Mouse (Mus musculus) lung, embryonic 15.5 days (tissue): Measurements from ENCODE around the gene Dlgap5. TPM values are rescaled to one million over a fixed set of nuclear protein-coding genes. Genes with fewer than 3 reads are reported as not detected.
A peak's percentile ranks its signal among the peaks of the same experiment; 100 is the strongest.

Experiments
- ATAC-seq: fragments of 200-750 bp; cut with Nextera tagmentation; 2 replicates; pipeline ENCODE4 v1.8.0; 2017; ENCODE audit warnings: moderate number of reproducible peaks, borderline replicate concordance; ENCODE audit not compliant: low FRiP score, low TSS enrichment; ENCODE audit errors: extremely low read depth
- H3K27ac ChIP-seq: fragments of 300-500 bp; sonication (generic); 2 replicates; pipeline ENCODE4 v1.5.1; 2015; ENCODE audit warnings: moderate library complexity, mild to moderate bottlenecking, inconsistent platforms
- H3K27me3 ChIP-seq: fragments of 300-500 bp; sonication (generic); 2 replicates; pipeline ENCODE4 v1.6.1; 2015; ENCODE audit warnings: inconsistent platforms
- H3K36me3 ChIP-seq: fragments of 300-500 bp; sonication (generic); 2 replicates; pipeline ENCODE4 v1.6.1; 2015; ENCODE audit warnings: inconsistent platforms
- H3K4me1 ChIP-seq: fragments of 300-500 bp; sonication (generic); 2 replicates; pipeline ENCODE4 v1.6.1; 2015; ENCODE audit warnings: inconsistent platforms
- H3K4me2 ChIP-seq: fragments of 300-500 bp; sonication (generic); 2 replicates; pipeline ENCODE4 v1.6.1; 2015; ENCODE audit warnings: inconsistent platforms, mild to moderate bottlenecking, moderate library complexity
- H3K4me3 ChIP-seq: fragments of 300-500 bp; sonication (generic); 2 replicates; pipeline ENCODE4 v1.5.1; 2015; ENCODE audit warnings: mild to moderate bottlenecking, inconsistent platforms
- H3K9ac ChIP-seq: fragments of 300-500 bp; sonication (generic); 2 replicates; pipeline ENCODE4 v1.6.1; 2015; ENCODE audit warnings: inconsistent platforms
- H3K9me3 ChIP-seq: fragments of 300-500 bp; sonication (generic); 2 replicates; pipeline ENCODE4 v1.6.1; 2016; ENCODE audit warnings: inconsistent platforms
- WGBS: fragments of 180-500 bp; shearing (Covaris S2); methylation state at CpG from one replicate; pipeline ENCODE4 v1.1.7; 2015; 5-methylcytosine and 5-hydroxymethylcytosine counted together
- polyA plus RNA-seq: library from polyadenylated mRNA; unstranded; fragments of >200 nt; fragmentation: Nextera tagmentation; extraction: Ambion mirVana; gene quantifications from 2 replicates; pipeline ENCODE4 v1.2.1, GENCODE M21; 2015

Dlgap5 gene
- polyA plus RNA-seq, 1 experiment from 2014 or later: 52.8 TPM

DNA sequence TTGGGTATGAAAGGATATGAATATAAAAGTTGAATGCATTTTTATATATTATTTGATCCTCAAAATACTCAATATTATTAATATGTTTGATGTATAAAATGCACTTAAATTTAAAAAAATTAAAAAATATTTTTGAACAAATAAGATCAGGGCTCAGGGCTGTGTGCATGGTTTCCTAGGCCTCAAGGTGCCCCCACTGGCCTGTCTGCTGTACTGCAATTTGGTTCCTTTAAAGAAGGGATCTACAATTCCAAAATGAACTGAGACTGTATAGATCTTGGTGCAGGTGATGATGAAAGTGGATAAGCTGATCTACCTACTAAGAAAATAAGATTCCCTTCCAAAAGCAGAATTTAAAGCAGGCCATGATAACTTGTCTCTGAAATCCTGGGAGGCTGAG, 14.8 kb upstream of the Dlgap5 start:
- Histone ChIP-seq H3K9me3 (no peaks in the 10 kb centered on the region), H3K27me3 (no peaks in the 10 kb centered on the region), H3K4me1 (no peaks in the 10 kb centered on the region), H3K9ac (no peak overlapping the region), H3K4me2 (no peak overlapping the region), H3K27ac (no peak overlapping the region), H3K36me3 (no peaks in the 10 kb centered on the region), H3K4me3 (no peak overlapping the region)
- no peak for ATAC-seq

DNA sequence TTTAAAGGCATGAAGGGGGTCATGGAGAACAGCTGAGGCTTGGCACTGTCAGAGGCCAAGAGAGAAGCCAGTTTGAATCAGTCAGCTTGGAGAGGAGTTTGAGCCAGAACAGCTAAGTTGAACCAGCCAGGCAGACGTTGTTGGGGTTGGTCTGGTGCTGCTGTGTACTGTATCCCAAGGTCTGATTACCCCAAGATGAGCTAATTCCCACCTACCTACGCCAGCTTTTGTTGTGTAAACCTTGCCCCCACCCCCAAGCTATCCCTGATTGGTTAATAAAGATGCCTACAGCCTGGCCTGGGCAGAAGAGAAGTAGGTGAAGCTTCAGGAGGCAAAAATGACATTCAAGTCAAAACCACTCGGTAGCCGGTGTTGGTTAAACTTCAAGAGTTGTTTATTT, 4.3 kb upstream of the Dlgap5 start:
- ATAC-seq: no peak

DNA sequence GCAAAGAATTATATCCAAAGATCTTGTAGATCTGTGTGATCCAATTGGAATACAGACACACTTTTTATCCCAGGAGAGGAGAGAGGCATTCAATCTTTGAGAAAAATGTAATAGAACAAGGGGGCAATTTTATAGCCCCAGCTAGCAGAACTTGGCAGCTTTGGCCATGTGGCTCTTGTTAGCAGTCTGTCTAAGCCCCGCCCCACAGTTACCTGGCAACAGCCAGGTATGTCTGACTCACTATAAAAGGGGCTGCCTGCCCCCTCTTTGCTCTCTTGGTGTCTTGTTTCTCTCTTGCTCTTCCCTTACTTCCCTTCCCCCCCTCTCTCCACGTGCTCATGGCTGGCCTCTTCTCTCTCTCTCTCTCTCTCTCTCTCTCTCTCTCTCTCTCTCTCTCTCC, 3.4 kb upstream of the Dlgap5 start:
- ATAC-seq: no peak
- Histone ChIP-seq H3K4me1 (peaks cover 17% of the 10 kb centered on the region), H3K27me3 (no peaks in the 10 kb centered on the region), H3K4me2 (no peak overlapping the region), H3K9ac (no peak overlapping the region), H3K4me3 (no peak overlapping the region), H3K9me3 (no peaks in the 10 kb centered on the region), H3K27ac (no peak overlapping the region), H3K36me3 (no peaks in the 10 kb centered on the region)
- WGBS: 32% methylated on average over 2 of the region's 2 CpGs

More for the DNA sequence above, 4.3 kb upstream of the Dlgap5 start:
- Histone ChIP-seq H3K9ac (no peak overlapping the region), H3K36me3 (no peaks in the 10 kb centered on the region), H3K4me1 (peaks cover 9% of the 10 kb centered on the region), H3K9me3 (no peaks in the 10 kb centered on the region), H3K27me3 (no peaks in the 10 kb centered on the region), H3K4me2 (no peak overlapping the region), H3K4me3 (no peak overlapping the region), H3K27ac (no peak overlapping the region)
- WGBS: 64% methylated on average over 4 of the region's 4 CpGs

DNA sequence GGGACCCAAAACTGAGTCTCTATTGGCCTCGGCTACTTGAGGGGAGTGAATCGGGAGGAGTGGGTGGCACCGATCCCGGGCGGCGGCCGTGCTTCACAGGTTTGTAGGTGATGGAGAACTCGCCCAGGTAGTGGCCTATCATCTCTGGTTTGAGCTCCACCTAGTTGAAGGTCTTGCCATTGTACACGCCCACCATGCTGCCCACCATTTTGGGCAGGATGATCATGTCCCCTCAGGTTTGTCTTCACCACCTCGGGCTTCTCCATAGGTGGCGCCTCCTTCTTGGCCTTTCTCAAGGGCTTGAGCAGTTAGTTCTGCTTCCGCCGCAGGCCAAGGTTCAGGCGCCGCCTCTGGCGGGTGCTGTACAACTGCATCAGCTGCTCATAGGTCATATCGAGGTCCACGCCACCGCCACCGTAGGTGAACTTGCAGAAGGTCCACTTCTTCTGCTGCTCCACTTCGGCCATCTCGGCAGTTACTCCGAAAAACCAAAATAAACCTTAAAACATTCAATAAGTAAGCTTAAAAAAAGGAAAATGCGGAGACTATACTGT, 1.6 kb upstream of the Dlgap5 start:
- no peak overlapping the region for H3K4me3 ChIP-seq
- no peak overlapping the region for H3K27ac ChIP-seq
- WGBS: 93% methylated on average over 24 of the region's 24 CpGs
- H3K9ac ChIP-seq: no peak overlapping the region
- peaks cover 17% of the 10 kb centered on the region for H3K4me1 ChIP-seq
- no peaks in the 10 kb centered on the region for H3K27me3 ChIP-seq
- no peak overlapping the region for H3K4me2 ChIP-seq
- no peaks in the 10 kb centered on the region for H3K9me3 ChIP-seq
- H3K36me3 ChIP-seq: peaks cover 14% of the 10 kb centered on the region
- ATAC-seq: no peak

DNA sequence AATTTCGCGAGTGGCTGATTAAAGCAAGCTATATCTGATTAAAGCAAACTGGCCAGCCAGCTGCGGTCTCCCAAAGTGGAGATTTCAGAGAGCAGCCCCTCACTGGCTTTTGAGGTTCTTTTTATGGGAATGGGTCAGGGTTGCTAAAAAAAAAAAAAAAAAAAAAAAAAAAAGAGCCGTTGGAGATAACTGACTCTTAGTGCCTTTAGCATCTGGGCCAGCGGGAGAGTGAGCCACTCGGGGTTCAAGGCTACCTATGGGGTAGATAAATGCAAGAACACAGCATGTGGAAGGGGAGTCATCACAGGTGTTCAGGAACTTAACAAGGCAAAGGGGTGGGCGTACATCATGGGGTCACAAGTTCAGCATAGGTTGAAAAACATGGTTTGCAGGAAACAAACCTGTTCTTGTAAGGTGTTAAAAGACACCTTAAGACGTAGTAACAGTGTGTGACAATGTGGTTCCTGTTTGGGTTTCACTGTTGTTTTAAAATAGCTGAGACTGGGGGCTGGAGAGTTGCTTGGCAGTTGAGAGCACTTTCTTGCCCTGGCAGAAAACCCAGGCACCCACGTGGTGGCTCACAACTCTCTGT, 923 bp upstream of the Dlgap5 start:
- peak overlapping the region; percentile 70 for H3K4me2 ChIP-seq
- peaks cover 17% of the 10 kb centered on the region for H3K4me1 ChIP-seq
- no peak for ATAC-seq
- 66% methylated on average over 9 of the region's 9 CpGs for WGBS
- H3K4me3 ChIP-seq: no peak overlapping the region
- H3K9ac ChIP-seq: no peak overlapping the region
- H3K27me3 ChIP-seq: no peaks in the 10 kb centered on the region
- peak overlapping the region; percentile 47; the same call in 1 of the 2 replicates for H3K27ac ChIP-seq
- H3K36me3 ChIP-seq: peaks cover 20% of the 10 kb centered on the region
- no peaks in the 10 kb centered on the region for H3K9me3 ChIP-seq

DNA sequence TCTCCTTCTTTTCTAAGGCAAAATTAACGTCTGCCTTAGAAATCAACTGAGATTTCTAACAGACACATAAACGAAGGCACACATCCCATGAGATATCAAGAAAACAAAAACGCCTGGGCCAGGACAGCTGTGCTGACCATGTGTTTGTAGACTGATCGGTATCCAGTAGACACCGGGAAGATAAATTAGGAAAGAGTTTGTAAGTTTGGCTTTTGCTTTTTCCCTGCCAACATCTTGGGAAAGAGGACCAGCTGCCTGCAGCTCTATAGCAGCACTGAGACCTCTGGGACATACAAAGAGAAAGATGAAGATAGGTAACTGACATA, 422 bp upstream of the Dlgap5 start:
- H3K4me3 ChIP-seq: peak overlapping the region; percentile 72
- H3K9me3 ChIP-seq: no peaks in the 10 kb centered on the region
- peak overlapping the region; percentile 44 for H3K9ac ChIP-seq
- ATAC-seq: no peak
- H3K27me3 ChIP-seq: no peaks in the 10 kb centered on the region
- 23% methylated on average over 5 of the region's 5 CpGs for WGBS
- H3K4me1 ChIP-seq: peaks cover 17% of the 10 kb centered on the region
- peak overlapping the region; percentile 70 for H3K4me2 ChIP-seq
- peaks cover 25% of the 10 kb centered on the region for H3K36me3 ChIP-seq
- H3K27ac ChIP-seq: peak overlapping the region; percentile 47

DNA sequence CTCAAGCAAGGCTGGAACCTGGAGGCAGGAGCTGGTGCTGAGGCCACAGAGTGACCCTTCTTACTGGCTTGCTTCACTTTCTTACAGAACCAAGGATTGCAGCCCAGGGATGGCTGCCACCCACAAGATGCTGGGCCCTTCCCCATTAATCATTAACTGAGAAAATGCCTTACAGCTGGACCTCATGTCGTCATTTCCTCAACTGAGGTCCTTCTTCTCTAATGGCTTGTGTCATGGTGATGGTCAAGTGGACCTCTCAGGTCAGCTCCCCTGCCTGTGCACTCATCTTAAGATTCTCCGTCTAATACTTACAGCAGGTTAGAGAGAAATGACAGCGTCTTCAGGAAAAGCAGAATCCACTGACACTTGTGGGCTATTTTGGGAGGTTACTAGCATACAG, 861 bp downstream of the Dlgap5 start:
- no peak for ATAC-seq
- Histone ChIP-seq H3K9me3 (no peaks in the 10 kb centered on the region), H3K27me3 (no peaks in the 10 kb centered on the region), H3K9ac (peak overlapping the region; percentile 63), H3K27ac (no peak overlapping the region), H3K4me1 (peaks cover 17% of the 10 kb centered on the region), H3K36me3 (peaks cover 35% of the 10 kb centered on the region), H3K4me3 (peak overlapping the region; percentile 72), H3K4me2 (peak overlapping the region; percentile 70)
- WGBS: 11% methylated on average over 3 of the region's 3 CpGs

DNA sequence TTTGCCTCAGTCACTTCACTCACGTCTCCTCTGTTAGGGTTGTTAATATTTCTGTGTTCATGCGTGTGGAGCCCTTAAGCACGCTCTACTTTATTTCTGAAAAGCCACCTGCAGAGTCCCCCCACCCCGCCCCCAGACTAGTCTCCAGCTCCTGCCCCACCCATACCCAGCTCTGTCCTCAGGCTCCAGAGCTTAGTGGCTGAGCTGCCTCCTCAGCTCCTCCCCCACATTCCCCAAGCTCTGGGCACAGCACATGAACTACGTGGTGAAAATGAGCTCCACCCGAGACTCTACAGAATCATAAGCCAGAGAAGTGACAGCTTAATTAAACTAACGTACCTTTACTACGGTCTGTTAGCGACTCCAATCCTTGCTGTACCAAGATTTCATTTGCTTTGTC, 12.2 kb downstream of the Dlgap5 start:
- Histone ChIP-seq H3K27me3 (no peaks in the 10 kb centered on the region), H3K9me3 (no peaks in the 10 kb centered on the region), H3K27ac (no peak overlapping the region), H3K4me1 (no peaks in the 10 kb centered on the region), H3K4me3 (no peak overlapping the region), H3K9ac (no peak overlapping the region), H3K36me3 (peaks cover 94% of the 10 kb centered on the region), H3K4me2 (no peak overlapping the region)
- WGBS: 84% methylated on average over 9 of the region's 9 CpGs
- no peak for ATAC-seq

DNA sequence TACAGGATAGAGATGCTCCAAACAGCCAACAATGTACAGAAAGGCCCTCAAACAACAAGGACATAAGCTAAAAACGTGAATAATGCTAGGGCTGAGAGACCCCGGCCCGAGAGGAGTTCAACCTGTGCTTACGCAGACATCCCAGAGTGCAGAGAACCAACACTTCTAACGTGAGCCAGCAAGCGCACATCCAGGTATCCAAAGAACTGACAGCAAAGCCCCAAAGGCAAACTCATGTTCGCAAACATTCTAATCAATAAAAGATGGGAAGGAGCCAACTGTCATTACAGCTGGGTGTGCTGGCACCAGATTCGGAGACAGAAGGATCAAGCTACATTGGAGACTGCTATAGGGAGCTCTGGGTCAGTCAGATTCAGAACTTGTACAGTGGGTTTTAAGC, 15.5 kb downstream of the Dlgap5 start:
- H3K4me3 ChIP-seq: no peak overlapping the region
- H3K4me2 ChIP-seq: no peak overlapping the region
- no peaks in the 10 kb centered on the region for H3K9me3 ChIP-seq
- no peak overlapping the region for H3K27ac ChIP-seq
- H3K27me3 ChIP-seq: no peaks in the 10 kb centered on the region
- no peak overlapping the region for H3K9ac ChIP-seq
- peaks cover 91% of the 10 kb centered on the region for H3K36me3 ChIP-seq
- WGBS: 94% methylated on average over 8 of the region's 8 CpGs
- H3K4me1 ChIP-seq: no peaks in the 10 kb centered on the region
- ATAC-seq: no peak

DNA sequence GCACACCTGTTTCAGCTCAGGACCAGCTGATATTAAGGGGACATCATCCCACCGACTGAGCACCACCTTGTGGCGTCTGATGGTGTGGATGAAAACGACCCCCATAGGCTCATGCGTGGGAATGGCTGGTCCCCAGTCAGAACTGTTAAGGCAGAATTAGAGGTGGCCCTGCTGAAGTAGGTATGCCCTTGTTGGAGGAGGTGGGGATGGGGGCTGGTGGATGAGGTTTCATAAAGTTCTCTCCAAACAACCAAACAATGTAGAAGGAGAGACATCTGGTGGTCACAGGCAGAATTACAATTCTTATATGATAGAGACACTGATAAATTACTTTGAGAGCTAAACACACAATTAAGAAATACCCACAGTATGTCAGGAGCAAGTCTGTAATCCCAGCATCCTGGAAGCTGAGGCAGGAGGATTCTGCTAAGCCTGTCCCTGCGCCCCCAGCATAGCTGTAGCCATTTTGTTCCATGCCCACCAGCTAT, 22.0 kb downstream of the Dlgap5 start:
- Histone ChIP-seq H3K27ac (no peak overlapping the region), H3K4me2 (no peak overlapping the region), H3K4me1 (no peaks in the 10 kb centered on the region), H3K9ac (no peak overlapping the region), H3K9me3 (no peaks in the 10 kb centered on the region), H3K36me3 (peaks cover 88% of the 10 kb centered on the region), H3K4me3 (no peak overlapping the region), H3K27me3 (no peaks in the 10 kb centered on the region)
- ATAC-seq: no peak
- WGBS: 65% methylated on average over 5 of the region's 5 CpGs

DNA sequence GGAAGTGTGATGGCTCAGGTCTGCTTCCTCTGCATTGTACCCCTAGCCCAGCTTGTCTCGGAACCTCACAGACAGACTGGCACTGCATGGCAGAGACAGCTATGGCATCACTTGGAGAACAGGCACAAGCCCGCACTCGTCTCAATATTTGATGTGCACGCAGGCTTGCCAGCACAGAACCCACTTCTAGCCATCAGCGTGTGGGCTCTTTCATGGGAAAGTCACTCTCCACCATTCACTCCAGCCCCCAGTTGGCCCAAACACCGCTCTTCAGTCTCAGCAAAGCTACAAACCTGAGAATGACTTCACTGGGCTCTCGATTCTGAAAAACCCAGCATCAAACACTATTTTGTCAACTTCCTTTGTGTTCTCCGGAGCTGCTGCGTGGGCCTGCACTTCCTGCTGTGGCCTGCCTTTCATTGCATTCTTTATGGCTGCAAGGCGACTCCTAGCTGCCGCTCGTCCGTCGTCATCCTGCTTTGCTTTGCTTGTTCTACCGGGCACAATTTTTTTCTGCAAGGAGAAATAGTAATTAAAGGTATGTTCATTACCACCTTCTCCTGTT, 22.7 kb downstream of the Dlgap5 start:
- Histone ChIP-seq H3K4me1 (no peaks in the 10 kb centered on the region), H3K4me3 (no peak overlapping the region), H3K36me3 (peaks cover 92% of the 10 kb centered on the region), H3K9me3 (no peaks in the 10 kb centered on the region), H3K4me2 (no peak overlapping the region), H3K9ac (no peak overlapping the region), H3K27ac (no peak overlapping the region), H3K27me3 (no peaks in the 10 kb centered on the region)
- ATAC-seq: no peak
- 90% methylated on average over 15 of the region's 15 CpGs for WGBS

DNA sequence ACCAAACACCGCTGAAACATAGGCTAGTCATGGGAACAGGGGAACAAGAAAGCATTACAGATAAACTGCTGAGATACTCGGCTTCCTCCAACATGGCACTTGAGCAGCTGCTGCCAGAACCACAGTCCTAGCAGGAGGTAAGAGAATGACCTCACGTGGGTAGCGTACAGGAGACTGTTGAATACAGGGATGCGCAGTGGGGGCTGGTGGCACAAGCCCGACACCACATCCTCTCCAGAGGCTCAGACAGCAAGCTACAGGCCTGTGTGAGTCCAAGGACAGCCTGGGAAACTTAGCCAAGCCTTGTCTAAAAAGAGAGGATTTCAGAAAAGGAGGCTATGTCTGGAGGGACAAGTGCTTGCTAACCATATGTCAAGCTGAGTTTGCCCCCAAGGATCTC, 23.2 kb downstream of the Dlgap5 start:
- H3K4me2 ChIP-seq: no peak overlapping the region
- no peak overlapping the region for H3K9ac ChIP-seq
- no peaks in the 10 kb centered on the region for H3K27me3 ChIP-seq
- peaks cover 92% of the 10 kb centered on the region for H3K36me3 ChIP-seq
- ATAC-seq: no peak
- no peak overlapping the region for H3K4me3 ChIP-seq
- WGBS: 97% methylated on average over 6 of the region's 6 CpGs
- no peak overlapping the region for H3K27ac ChIP-seq
- no peaks in the 10 kb centered on the region for H3K9me3 ChIP-seq
- H3K4me1 ChIP-seq: no peaks in the 10 kb centered on the region
